Mouse (Mus musculus) gastrocnemius, adult 18-20 months (tissue): ENCODE data around the gene Frem1. TPM values are rescaled to one million over a fixed set of nuclear protein-coding genes. Genes with fewer than 3 reads are reported as not detected.

Source experiments
- DNase-seq: peaks from one replicate; pipeline ENCODE4 v3.0.0; 2021; ENCODE audit warnings: low spot score
- total RNA-seq, 2 experiments: library from RNA; stranded (reverse); gene quantifications; 2 replicates each; pipeline ENCODE4 v1.2.3; 2021

Frem1 gene
- total RNA-seq, 2 experiments from 2014 or later, result 0.19 to 0.37 TPM

- no peak for DNase-seq
These were observed 179.6 kb downstream of the Frem1 start for GRCm38 (mm10) chr4:82872548-82872947.

DNA sequence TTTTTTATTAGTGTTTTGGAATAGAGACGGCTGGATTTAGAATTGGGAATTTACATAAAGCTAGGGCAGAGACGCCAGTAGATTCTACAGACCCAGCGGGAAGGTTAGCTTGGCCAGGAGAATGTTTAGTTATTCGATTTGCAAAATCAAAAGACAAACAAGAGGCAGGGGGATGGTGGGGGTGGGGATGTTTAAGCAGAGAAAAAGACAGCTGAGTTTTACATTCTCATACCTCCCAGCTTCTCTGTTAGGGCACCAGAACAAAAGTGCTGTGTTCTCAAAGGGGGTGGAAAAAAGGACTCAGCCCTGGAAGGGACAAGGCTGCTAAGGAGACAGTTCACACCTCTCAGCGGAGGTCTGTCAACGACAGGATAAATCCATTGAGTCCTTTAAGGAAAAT is 180.0 kb downstream of the Frem1 start:
- DNase-seq, result no peak

DNA sequence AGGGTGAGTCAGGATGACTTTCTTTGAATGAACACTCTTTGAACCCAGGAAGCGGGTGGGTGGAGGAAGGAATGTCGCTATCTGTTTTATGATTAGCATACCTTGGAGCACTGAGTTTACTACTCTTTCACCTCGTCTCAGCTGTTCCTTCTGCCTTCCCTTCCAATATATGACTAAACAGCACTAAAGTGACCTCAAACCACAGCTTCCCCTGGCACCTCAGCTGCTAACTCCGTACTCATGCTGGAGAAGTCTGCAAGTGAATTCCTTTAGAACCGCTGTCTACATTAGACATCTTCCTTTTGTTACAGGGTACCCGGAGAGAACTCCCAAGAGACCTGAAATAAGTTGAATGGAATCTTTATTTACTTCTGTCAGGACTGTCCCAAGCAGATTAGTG is 181.2 kb downstream of the Frem1 start:
- DNase-seq, result no peak

DNA sequence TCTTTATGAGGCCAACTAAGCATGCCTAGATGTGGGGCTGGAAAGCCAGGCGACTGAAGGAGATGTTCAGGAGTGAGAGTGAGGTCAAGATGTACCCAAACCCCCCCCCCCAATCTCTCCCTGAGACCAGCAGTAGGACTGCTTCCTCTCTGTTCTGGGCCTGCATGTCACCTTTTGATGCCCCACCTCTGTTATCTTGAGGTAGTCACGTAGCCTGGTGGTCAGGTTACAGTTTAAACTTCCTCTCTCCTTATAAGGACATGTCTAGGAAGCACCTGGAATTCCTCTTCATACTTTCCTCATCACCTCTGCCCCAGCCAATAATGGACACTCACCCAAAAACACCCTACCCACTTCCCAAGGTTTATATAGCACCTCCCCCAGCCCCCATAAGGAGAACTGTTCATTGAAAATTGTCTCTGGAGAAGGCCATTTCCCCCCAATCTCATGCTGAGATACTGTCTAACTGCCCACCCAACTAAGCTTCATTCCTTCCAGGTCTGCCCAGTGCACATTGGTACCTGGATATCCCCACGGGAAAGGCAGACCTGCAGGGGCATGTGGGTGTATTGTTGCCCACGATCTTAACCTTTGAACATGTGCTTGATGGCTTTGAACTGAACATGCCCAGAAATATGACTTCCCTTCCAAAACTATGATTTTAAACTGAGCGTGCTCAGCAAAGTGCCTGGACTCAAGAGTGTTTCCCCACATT is 184.3 kb downstream of the Frem1 start:
- DNase-seq, result no peak

GRCm38 (mm10) chr4:82867111-82867510 is 185.0 kb downstream of the Frem1 start:
- DNase-seq, result no peak

DNA sequence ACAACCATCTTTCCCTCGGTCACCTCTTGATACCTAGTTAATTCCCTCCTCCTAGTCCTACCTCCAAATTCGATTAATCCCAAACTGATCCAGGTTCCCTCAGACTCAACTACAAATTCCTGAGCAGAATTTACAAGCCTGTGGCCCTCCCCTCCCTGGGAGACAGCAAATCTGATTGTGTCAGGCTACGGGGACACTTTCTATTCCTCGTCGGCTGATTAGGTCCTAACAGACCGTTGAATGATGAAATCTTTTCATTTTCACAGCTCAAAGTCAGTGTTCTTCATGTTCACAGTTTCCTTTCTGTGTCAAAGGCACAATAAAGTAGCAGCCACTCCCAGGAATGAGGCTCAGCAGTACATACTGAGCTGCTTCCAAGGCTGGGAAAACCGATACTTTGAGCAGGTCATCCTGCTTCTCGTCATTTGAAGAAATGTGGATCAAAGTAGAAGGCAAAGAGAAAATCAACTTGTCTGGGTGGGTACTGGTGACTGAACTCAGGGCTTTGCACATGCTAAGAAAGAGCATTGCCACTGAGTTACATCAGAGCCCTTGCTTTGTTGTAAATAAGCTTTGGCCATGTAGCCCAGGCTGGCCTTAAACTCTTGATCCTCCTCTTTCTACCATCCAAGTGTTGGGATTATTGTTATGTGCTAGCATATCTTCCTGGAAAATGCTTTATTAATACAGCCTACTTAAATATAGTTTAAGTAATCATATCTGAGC is 187.0 kb downstream of the Frem1 start:
- no peak for DNase-seq

DNA sequence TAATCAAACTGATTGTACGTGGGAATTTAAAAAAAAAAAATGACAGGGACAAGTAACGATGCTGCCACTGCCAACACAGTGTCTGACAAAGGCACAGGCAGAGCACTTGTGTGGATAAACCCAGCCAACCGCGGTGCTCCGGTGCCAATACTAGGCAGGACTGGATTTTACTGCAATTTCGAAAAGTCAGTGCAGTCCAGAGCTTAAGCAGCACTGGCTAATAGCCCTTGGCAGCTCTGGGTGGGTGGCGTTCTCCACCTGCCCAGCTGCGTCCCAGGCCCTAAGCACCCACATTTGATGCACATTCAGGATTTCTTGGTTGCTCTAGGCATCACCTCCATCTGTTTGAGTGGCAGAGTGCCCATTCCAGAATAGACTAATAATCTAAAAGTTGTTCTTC is 188.8 kb downstream of the Frem1 start:
- no peak for DNase-seq

GRCm38 (mm10) chr4:82861451-82861850 is 190.7 kb downstream of the Frem1 start:
- DNase-seq, result no peak

DNA sequence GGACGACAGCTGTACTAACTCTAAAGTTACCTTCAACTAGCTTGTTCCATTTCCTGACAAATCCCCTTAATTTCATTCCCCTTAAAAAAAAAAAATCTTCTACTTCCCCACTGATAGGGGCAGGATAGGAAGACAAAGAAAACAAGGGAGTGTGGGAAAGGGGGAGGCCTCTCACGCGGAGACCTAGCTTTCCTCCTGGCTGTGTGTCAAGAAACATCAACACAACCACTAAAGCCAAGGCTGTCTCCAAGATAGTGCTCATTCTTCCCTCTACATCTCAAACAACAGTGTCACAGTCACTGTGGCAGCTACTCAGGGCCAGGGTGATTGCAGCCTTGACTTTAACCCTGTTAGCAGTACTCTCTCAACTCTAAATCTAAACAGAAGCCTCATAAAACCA is 191.6 kb downstream of the Frem1 start:
- no peak for DNase-seq

DNA sequence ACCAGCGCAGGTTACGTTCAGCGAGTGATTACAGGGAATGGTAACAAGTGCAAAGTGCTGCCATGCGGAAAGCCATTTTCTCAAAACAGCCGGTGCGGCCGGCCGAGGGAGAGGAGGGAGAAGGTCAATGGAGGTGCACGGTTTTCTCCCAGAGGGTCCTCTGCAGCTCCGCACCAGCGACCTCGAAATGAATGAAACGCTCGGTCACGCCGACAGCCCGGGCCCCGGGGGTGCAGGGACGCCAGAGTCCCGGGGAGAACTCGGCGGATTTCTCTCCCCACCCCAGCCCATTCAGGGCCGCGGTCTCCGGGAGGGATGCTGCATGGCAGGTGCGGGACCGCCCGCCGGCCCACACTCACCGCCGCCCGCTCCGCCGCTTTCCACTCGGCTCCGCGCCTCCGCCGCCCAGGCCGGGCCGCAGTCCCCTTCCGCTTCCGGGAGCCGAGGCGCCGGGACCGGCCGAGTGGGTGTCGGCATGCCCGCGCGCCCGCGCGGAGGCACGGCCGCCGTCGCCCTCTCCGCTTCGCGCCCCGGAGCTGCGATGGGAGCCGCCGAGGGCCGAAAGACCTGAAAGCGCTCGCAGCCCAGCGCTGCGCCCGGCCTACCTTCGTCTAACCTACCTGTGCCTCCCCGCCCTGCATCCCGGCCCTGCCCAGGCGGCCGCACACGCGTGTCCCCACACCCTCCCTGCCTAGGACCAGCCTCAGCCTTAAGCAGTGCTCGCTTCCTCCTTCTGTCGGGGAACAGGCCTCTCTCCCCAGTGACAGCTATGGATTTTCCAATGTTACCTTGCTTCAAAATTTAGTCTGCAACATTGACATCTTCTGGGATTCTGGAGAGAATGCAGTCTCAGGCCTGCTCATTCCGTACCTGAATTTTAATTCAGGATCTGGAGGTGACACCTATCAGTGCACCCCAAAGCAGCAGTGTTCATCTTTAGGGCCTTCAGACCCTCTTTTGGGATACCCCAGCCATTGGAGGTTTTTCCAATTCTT is 192.7 kb downstream of the Frem1 start, which contains the start of gene Zdhhc21:
Gene Zdhhc21 (minus strand): TSS at position 828 of the 995 bp plus-strand sequence.
- DNase-seq, result peak; percentile 71

DNA sequence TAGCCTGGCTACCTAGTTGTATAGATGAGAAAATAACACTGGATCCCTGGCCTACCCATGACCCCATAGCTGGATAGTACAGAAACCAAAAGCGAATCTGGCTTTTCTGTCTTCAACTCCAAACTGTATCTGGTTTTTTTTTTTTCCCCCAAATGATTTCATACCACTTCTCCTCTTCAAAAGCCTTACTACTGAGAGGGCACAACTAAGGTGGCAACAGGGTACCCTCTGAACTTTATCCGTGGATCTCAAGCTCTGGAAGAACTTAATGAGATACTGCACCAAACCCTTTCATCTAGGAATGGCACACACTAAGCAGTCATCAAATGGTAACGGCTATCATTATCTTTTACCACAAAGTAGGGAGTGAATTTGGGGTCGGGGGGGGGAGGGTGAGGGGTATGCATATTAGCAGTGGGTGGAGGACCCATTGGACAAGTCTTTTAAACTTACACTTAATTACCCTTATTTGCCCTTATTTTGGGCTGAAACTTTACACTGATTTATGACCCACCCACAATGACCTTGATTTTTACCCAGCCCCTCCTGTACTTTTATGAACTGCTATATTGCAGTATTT is 193.6 kb downstream of the Frem1 start:
- DNase-seq, result no peak

- no peak for DNase-seq
These were observed 195.2 kb downstream of the Frem1 start for GRCm38 (mm10) chr4:82856986-82857385.

DNA sequence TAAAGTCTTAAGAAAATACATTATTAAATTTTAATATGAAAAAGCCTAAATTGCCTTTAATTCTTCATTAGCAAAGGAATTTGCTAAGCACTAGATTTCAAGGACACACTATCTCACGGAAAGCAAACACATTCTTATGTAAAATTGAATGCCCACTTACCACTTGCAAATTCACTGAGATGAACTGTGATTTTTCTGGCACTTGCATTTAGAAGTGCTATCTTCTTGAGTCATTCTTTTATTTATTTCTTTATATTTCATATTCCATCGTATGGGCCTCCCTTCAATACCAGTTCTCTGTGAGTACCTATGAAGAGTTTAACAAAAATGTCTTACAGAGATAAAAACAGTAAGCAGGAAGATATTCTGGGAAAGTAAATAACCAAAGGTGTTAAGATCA is 198.3 kb downstream of the Frem1 start:
- DNase-seq, result no peak

GRCm38 (mm10) chr4:82848552-82849234 is 203.4 kb downstream of the Frem1 start:
- DNase-seq, result no peak

Other genes with a start within 250 kb of the Frem1 start
- 10 to 100 TPM; 10.7 to 11.1 TPM for gene Zdhhc21, start 192.4 kb downstream of the Frem1 start, total RNA-seq
- gene Cer1, start 167.2 kb downstream of the Frem1 start, total RNA-seq, result not detected